In genomic region chr8:79935793-79936192, GRCm38 (mm10) we compare ENCODE assay signal across 19 mouse cellular contexts.
DNase-seq lines count a peak whose midpoint lies in the region; ATAC-seq and TF ChIP-seq lines count a peak whose summit lies in the region.
"Had no signal": no experiment of that assay in that cellular context is flagged by ENCODE, and none has a peak within 500 bp of the region (broad histone marks: within the 10 kb centered on the region; RNA-seq: fewer than 3 reads in every experiment).

No protein-coding gene starts in this region.

- no peaks in the 10 kb centered on the region for H3K36me3 ChIP-seq in kidney, embryonic 15.5 days
- no peaks in the 10 kb centered on the region for H3K36me3 ChIP-seq in midbrain, embryonic 10.5 days
- no peaks in the 10 kb centered on the region for H3K36me3 ChIP-seq in midbrain, embryonic 16.5 days (ENCODE audit: control insufficient read depth, insufficient read depth, low read length)
- H3K36me3 ChIP-seq in midbrain, postnatal 0 days (ENCODE audit: insufficient read depth, low read length): no peaks in the 10 kb centered on the region
- H3K36me3 ChIP-seq: forebrain, embryonic 15.5 days; heart, embryonic 15.5 days; liver, embryonic 13.5 days; neural tube, embryonic 13.5 days; stomach, embryonic 15.5 days had no signal

- H3K27me3 ChIP-seq in kidney, embryonic 15.5 days: no peaks in the 10 kb centered on the region
- H3K27me3 ChIP-seq in midbrain, embryonic 10.5 days (ENCODE audit: low read depth, poor library complexity, severe bottlenecking): no peaks in the 10 kb centered on the region
- no peaks in the 10 kb centered on the region for H3K27me3 ChIP-seq in midbrain, embryonic 16.5 days (ENCODE audit: control insufficient read depth, insufficient read depth, low read depth, low read length)
- no peaks in the 10 kb centered on the region for H3K27me3 ChIP-seq in midbrain, postnatal 0 days (ENCODE audit: insufficient read depth, low read length)
- H3K27me3 ChIP-seq: forebrain, embryonic 15.5 days; heart, embryonic 15.5 days; liver, embryonic 13.5 days; neural tube, embryonic 13.5 days; stomach, embryonic 15.5 days had no signal

- peaks cover 13% of the 10 kb centered on the region; the same call in 1 of the 2 replicates for H3K4me1 ChIP-seq in kidney, embryonic 15.5 days
- peaks cover 25% of the 10 kb centered on the region for H3K4me1 ChIP-seq in midbrain, embryonic 10.5 days
- no peaks in the 10 kb centered on the region for H3K4me1 ChIP-seq in midbrain, embryonic 16.5 days (ENCODE audit: control insufficient read depth, insufficient read depth, low read length)
- no peaks in the 10 kb centered on the region for H3K4me1 ChIP-seq in midbrain, postnatal 0 days (ENCODE audit: insufficient read depth, low read length)
- H3K4me1 ChIP-seq: forebrain, embryonic 15.5 days; heart, embryonic 15.5 days; liver, embryonic 13.5 days; neural tube, embryonic 13.5 days; stomach, embryonic 15.5 days had no signal

- WGBS in kidney, embryonic 15.5 days: 23% methylated on average over 7 of the region's 7 CpGs
- WGBS in midbrain, embryonic 10.5 days: 52% methylated on average over 7 of the region's 7 CpGs
- 48% methylated on average over 7 of the region's 7 CpGs for WGBS in midbrain, embryonic 16.5 days
- 48% methylated on average over 7 of the region's 7 CpGs for WGBS in midbrain, postnatal 0 days

- peak; percentile 35 for TF ChIP-seq CTCF in midbrain, postnatal 0 days (IDR thresholded peaks at IDR 0.05)

- no peak for DNase-seq in kidney, adult 18-20 months
- DNase-seq in midbrain, embryonic 10.5 days (ENCODE audit: low spot score): peak; percentile 15
- DNase-seq in embryo, embryonic 10 days (ENCODE audit: low spot score): peak; percentile 35
- no peak for DNase-seq in midbrain, postnatal 0 days (ENCODE audit: low spot score)
- no peak for DNase-seq in ovary, adult 18-20 months (ENCODE audit: low spot score)
- DNase-seq in cerebellum, adult 11 months: no peak
- DNase-seq: adrenal gland, postnatal 25 days; cerebellum, postnatal 25 days; layer of hippocampus, postnatal 36 days; liver, embryonic 13.5 days had no signal

- no peak overlapping the region for H3K27ac ChIP-seq in kidney, embryonic 15.5 days
- no peak overlapping the region for H3K27ac ChIP-seq in midbrain, embryonic 10.5 days (replicated peaks)
- no peak overlapping the region for H3K27ac ChIP-seq in midbrain, embryonic 16.5 days (ENCODE audit: low read length)
- no peak overlapping the region for H3K27ac ChIP-seq in midbrain, postnatal 0 days (ENCODE audit: low read depth, low read length)
- H3K27ac ChIP-seq: forebrain, embryonic 15.5 days; heart, embryonic 15.5 days; hindbrain, embryonic 14.5 days; liver, embryonic 13.5 days; neural tube, embryonic 13.5 days; stomach, embryonic 15.5 days had no signal

- H3K9me3 ChIP-seq in kidney, embryonic 15.5 days (replicated peaks): no peaks in the 10 kb centered on the region
- H3K9me3 ChIP-seq in midbrain, embryonic 10.5 days (replicated peaks): no peaks in the 10 kb centered on the region
- H3K9me3 ChIP-seq in midbrain, embryonic 16.5 days (replicated peaks; ENCODE audit: control insufficient read depth, low read length, poor library complexity, severe bottlenecking): peaks cover 3% of the 10 kb centered on the region; the same call in 1 of the 2 replicates
- H3K9me3 ChIP-seq in midbrain, postnatal 0 days (ENCODE audit: low read length): 0 out of 2 replicates have a peak, but pooled peaks cover 4% of the 10 kb centered on the region
- H3K9me3 ChIP-seq: forebrain, embryonic 15.5 days; heart, embryonic 15.5 days; liver, embryonic 13.5 days; stomach, embryonic 15.5 days had no signal

- no peak overlapping the region for H3K4me3 ChIP-seq in kidney, embryonic 15.5 days (replicated peaks)
- H3K4me3 ChIP-seq in midbrain, embryonic 10.5 days: no peak overlapping the region
- H3K4me3 ChIP-seq in midbrain, embryonic 16.5 days (ENCODE audit: low read depth, low read length): no peak overlapping the region
- H3K4me3 ChIP-seq in midbrain, postnatal 0 days (ENCODE audit: low read depth, low read length): no peak overlapping the region
- H3K4me3 ChIP-seq: forebrain, embryonic 15.5 days; heart, embryonic 15.5 days; liver, embryonic 13.5 days; neural tube, embryonic 13.5 days; stomach, embryonic 15.5 days had no signal

- H3K4me2 ChIP-seq in kidney, embryonic 15.5 days: no peak overlapping the region
- H3K4me2 ChIP-seq in midbrain, embryonic 16.5 days (ENCODE audit: low read length): no peak overlapping the region
- no peak overlapping the region for H3K4me2 ChIP-seq in midbrain, postnatal 0 days (ENCODE audit: low read depth, low read length, poor library complexity, severe bottlenecking)
- H3K4me2 ChIP-seq: forebrain, embryonic 15.5 days; heart, embryonic 15.5 days; hindbrain, embryonic 14.5 days; liver, embryonic 13.5 days; neural tube, embryonic 13.5 days; stomach, embryonic 15.5 days had no signal

- H3K9ac ChIP-seq in kidney, embryonic 15.5 days: no peak overlapping the region
- H3K9ac ChIP-seq in midbrain, embryonic 16.5 days (ENCODE audit: low read depth, low read length): no peak overlapping the region
- H3K9ac ChIP-seq in midbrain, postnatal 0 days (replicated peaks; ENCODE audit: low read length, poor library complexity, severe bottlenecking): no peak overlapping the region
- H3K9ac ChIP-seq: forebrain, embryonic 15.5 days; heart, embryonic 15.5 days; hindbrain, embryonic 14.5 days; liver, embryonic 13.5 days; neural tube, embryonic 13.5 days; stomach, embryonic 15.5 days had no signal

- ATAC-seq in kidney, embryonic 15.5 days (replicated peaks; ENCODE audit: low FRiP score): peak; percentile 80
- ATAC-seq in midbrain, embryonic 16.5 days: no peak
- no peak for ATAC-seq in midbrain, postnatal 0 days (ENCODE audit: low FRiP score)
- ATAC-seq: activated CD4-positive, CD25-positive, alpha-beta regulatory T cell, adult 4 months; forebrain, embryonic 15.5 days; intestine, postnatal 0 days had no signal

Comparison
In these comparisons a context has a peak if more than half of its experiments do, and no peak if none do; other contexts are left out.
1. DNase-seq: peak in midbrain, embryonic 10.5 days (single experiment) and embryo, embryonic 10 days (single experiment); none in kidney, adult 18-20 months (single experiment), midbrain, postnatal 0 days (single experiment), ovary, adult 18-20 months (single experiment) and cerebellum, adult 11 months (single experiment).